Mouse (Mus musculus) embryonic facial prominence, embryonic 13.5 days (tissue): ENCODE results near the gene Setd1b. TPM values are rescaled to one million over a fixed set of nuclear protein-coding genes. Genes with fewer than 3 reads are reported as not detected.

Experiments
- ATAC-seq: fragments of 200-750 bp; cut with Nextera tagmentation; 2 replicates; pipeline ENCODE4 v1.8.0; 2017; ENCODE audit warnings: low read depth; ENCODE audit not compliant: insufficient number of reproducible peaks, insufficient read depth, low FRiP score, low TSS enrichment
- H3K27ac ChIP-seq: fragments of 300-500 bp; sonication (generic); 2 replicates; pipeline ENCODE4 v1.5.1; 2015; ENCODE audit warnings: moderate library complexity, mild to moderate bottlenecking, inconsistent platforms
- H3K27me3 ChIP-seq: fragments of 300-500 bp; sonication (generic); 2 replicates; pipeline ENCODE4 v1.6.1; 2015; ENCODE audit warnings: mild to moderate bottlenecking, inconsistent platforms
- H3K36me3 ChIP-seq: fragments of 300-500 bp; sonication (generic); 2 replicates; pipeline ENCODE4 v1.6.1; 2015; ENCODE audit warnings: mild to moderate bottlenecking, inconsistent platforms
- H3K4me1 ChIP-seq: fragments of 300-500 bp; sonication (generic); 2 replicates; pipeline ENCODE4 v1.6.1; 2015; ENCODE audit warnings: inconsistent platforms
- H3K4me2 ChIP-seq: fragments of 300-500 bp; sonication (generic); 2 replicates; pipeline ENCODE4 v1.6.1; 2015; ENCODE audit warnings: moderate library complexity, mild to moderate bottlenecking, inconsistent platforms
- H3K4me3 ChIP-seq: fragments of 300-500 bp; sonication (generic); 2 replicates; pipeline ENCODE4 v1.5.1; 2015; ENCODE audit warnings: mild to moderate bottlenecking, inconsistent platforms
- H3K9ac ChIP-seq: fragments of 300-500 bp; sonication (generic); 2 replicates; pipeline ENCODE4 v1.6.1; 2015; ENCODE audit warnings: mild to moderate bottlenecking, inconsistent platforms
- H3K9me3 ChIP-seq: fragments of 300-500 bp; sonication (generic); 2 replicates; pipeline ENCODE4 v1.6.1; 2016; ENCODE audit warnings: inconsistent platforms
- WGBS: fragments of 180-500 bp; shearing (Covaris S2); methylation state at CpG from one replicate; pipeline ENCODE4 v1.1.7; 2015; ENCODE audit warnings: mixed read lengths; 5-methylcytosine and 5-hydroxymethylcytosine counted together
- polyA plus RNA-seq: library from polyadenylated mRNA; unstranded; fragments of >200 nt; fragmentation: Nextera tagmentation; extraction: Ambion mirVana; gene quantifications from 2 replicates; pipeline ENCODE4 v1.2.1, GENCODE M21; 2015

The Setd1b gene
- polyA plus RNA-seq, 1 experiment from 2014 or later, result 13.0 TPM

- ATAC-seq, result no peak
- H3K4me2 ChIP-seq, result no peak overlapping the region
- 49% methylated on average over 7 of the region's 7 CpGs for WGBS
- H3K27me3 ChIP-seq, result no peaks in the 10 kb centered on the region
- H3K27ac ChIP-seq, result no peak overlapping the region
- H3K4me1 ChIP-seq, result peaks cover 13% of the 10 kb centered on the region
- no peak overlapping the region for H3K9ac ChIP-seq
- H3K36me3 ChIP-seq, result peaks cover 86% of the 10 kb centered on the region
- no peak overlapping the region for H3K4me3 ChIP-seq
- H3K9me3 ChIP-seq, result no peaks in the 10 kb centered on the region
Observed at GRCm38 (mm10) chr5:123155425-123155824, 13.4 kb downstream of the Setd1b start.

GRCm38 (mm10) chr5:123156763-123157162, 14.8 kb downstream of the Setd1b start:
- Histone ChIP-seq H3K4me3 (no peak overlapping the region), H3K4me2 (no peak overlapping the region), H3K36me3 (peaks cover 89% of the 10 kb centered on the region), H3K4me1 (no peaks in the 10 kb centered on the region), H3K9me3 (no peaks in the 10 kb centered on the region), H3K27ac (no peak overlapping the region), H3K9ac (0 out of 2 replicates have a peak overlapping the region, but pooled peaks have one; percentile 36), H3K27me3 (no peaks in the 10 kb centered on the region)
- ATAC-seq, result no peak
- WGBS, result 86% methylated on average over 12 of the region's 12 CpGs

GRCm38 (mm10) chr5:123157972-123158371, 16.0 kb downstream of the Setd1b start:
- WGBS, result 89% methylated on average over 4 of the region's 4 CpGs
- H3K36me3 ChIP-seq, result peaks cover 89% of the 10 kb centered on the region

GRCm38 (mm10) chr5:123159446-123159845, 17.5 kb downstream of the Setd1b start:
- Histone ChIP-seq H3K4me2 (no peak overlapping the region), H3K27me3 (no peaks in the 10 kb centered on the region), H3K4me1 (no peaks in the 10 kb centered on the region), H3K36me3 (peaks cover 89% of the 10 kb centered on the region), H3K4me3 (no peak overlapping the region), H3K9me3 (no peaks in the 10 kb centered on the region), H3K9ac (no peak overlapping the region), H3K27ac (no peak overlapping the region)
- WGBS, result 90% methylated on average over 4 of the region's 4 CpGs
- no peak for ATAC-seq

More at GRCm38 (mm10) chr5:123157972-123158371, 16.0 kb downstream of the Setd1b start:
- no peaks in the 10 kb centered on the region for H3K4me1 ChIP-seq
- no peak overlapping the region for H3K4me3 ChIP-seq
- no peak overlapping the region for H3K27ac ChIP-seq
- no peaks in the 10 kb centered on the region for H3K9me3 ChIP-seq
- H3K27me3 ChIP-seq, result no peaks in the 10 kb centered on the region
- no peak overlapping the region for H3K4me2 ChIP-seq
- no peak for ATAC-seq
- H3K9ac ChIP-seq, result no peak overlapping the region

DNA sequence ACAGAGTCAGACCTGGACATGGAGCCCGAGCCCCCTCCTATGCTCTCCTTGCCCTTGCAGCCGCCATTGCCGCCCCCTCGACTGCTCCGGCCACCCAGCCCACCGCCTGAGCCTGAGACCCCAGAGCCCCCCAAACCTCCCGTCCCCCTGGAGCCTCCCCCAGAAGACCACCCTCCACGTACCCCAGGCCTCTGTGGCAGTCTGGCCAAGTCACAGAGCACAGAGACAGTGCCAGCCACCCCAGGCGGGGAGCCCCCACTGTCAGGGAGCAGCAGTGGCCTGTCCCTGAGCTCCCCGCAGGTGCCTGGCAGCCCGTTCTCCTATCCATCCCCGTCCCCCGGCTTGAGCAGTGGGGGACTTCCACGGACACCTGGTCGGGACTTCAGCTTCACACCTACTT, 17.9 kb downstream of the Setd1b start:
- no peak overlapping the region for H3K4me3 ChIP-seq
- H3K27ac ChIP-seq, result no peak overlapping the region
- no peaks in the 10 kb centered on the region for H3K9me3 ChIP-seq
- H3K4me2 ChIP-seq, result no peak overlapping the region
- H3K36me3 ChIP-seq, result peaks cover 89% of the 10 kb centered on the region
- no peaks in the 10 kb centered on the region for H3K4me1 ChIP-seq
- H3K9ac ChIP-seq, result no peak overlapping the region
- no peak for ATAC-seq
- no peaks in the 10 kb centered on the region for H3K27me3 ChIP-seq
- WGBS, result 92% methylated on average over 15 of the region's 15 CpGs

GRCm38 (mm10) chr5:123160341-123160740, 18.3 kb downstream of the Setd1b start:
- WGBS, result 91% methylated on average over 15 of the region's 15 CpGs
- H3K4me3 ChIP-seq, result no peak overlapping the region
- H3K36me3 ChIP-seq, result peaks cover 87% of the 10 kb centered on the region

GRCm38 (mm10) chr5:123162942-123163341, 20.9 kb downstream of the Setd1b start:
- WGBS, result 81% methylated on average over 9 of the region's 9 CpGs
- H3K9ac ChIP-seq, result no peak overlapping the region
- no peaks in the 10 kb centered on the region for H3K27me3 ChIP-seq
- no peak overlapping the region for H3K4me2 ChIP-seq
- no peak for ATAC-seq
- H3K27ac ChIP-seq, result no peak overlapping the region
- no peak overlapping the region for H3K4me3 ChIP-seq
- H3K4me1 ChIP-seq, result 0 out of 2 replicates have a peak, but pooled peaks cover under 1% of the 10 kb centered on the region
- no peaks in the 10 kb centered on the region for H3K9me3 ChIP-seq
- peaks cover 88% of the 10 kb centered on the region for H3K36me3 ChIP-seq

More at GRCm38 (mm10) chr5:123160341-123160740, 18.3 kb downstream of the Setd1b start:
- H3K9ac ChIP-seq, result no peak overlapping the region
- ATAC-seq, result no peak
- no peak overlapping the region for H3K4me2 ChIP-seq
- H3K4me1 ChIP-seq, result no peaks in the 10 kb centered on the region
- H3K9me3 ChIP-seq, result no peaks in the 10 kb centered on the region
- no peaks in the 10 kb centered on the region for H3K27me3 ChIP-seq
- H3K27ac ChIP-seq, result no peak overlapping the region

DNA sequence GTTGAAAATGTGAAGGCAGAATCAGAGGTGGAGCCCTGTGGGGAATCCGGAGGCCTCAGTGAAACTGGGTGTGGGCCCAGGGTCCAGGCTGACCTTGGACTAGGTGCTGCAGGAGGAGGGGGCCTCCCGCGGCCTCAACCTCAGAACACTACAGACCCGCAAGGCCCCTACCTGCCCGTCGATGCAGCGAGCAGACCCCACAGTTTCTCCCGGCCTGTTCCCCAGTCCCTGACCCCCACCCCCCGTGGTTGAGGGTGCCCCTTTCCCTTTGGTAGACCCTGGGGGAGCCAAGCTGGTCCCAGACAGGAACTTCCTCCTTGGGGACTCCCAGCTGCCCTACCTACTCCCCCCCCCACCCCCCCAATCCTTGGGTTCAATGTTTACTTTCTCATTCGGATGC, 24.4 kb downstream of the Setd1b start:
- no peak overlapping the region for H3K4me3 ChIP-seq
- ATAC-seq, result no peak
- peaks cover 55% of the 10 kb centered on the region for H3K36me3 ChIP-seq
- H3K27me3 ChIP-seq, result no peaks in the 10 kb centered on the region
- no peak overlapping the region for H3K4me2 ChIP-seq
- H3K9me3 ChIP-seq, result no peaks in the 10 kb centered on the region
- H3K9ac ChIP-seq, result no peak overlapping the region
- 86% methylated on average over 10 of the region's 10 CpGs for WGBS
- H3K27ac ChIP-seq, result no peak overlapping the region
- H3K4me1 ChIP-seq, result peaks cover 20% of the 10 kb centered on the region

- H3K9me3 ChIP-seq, result no peaks in the 10 kb centered on the region
Observed at GRCm38 (mm10) chr5:123167591-123167990, 25.6 kb downstream of the Setd1b start.

GRCm38 (mm10) chr5:123169284-123169683, 27.3 kb downstream of the Setd1b start, which contains the start of gene Psmd9:
Gene Psmd9, plus strand, starts transcription at chr5:123169413.
- Histone ChIP-seq H3K27me3 (no peaks in the 10 kb centered on the region), H3K27ac (peak within 1 kb of the TSS; percentile 77), H3K9me3 (no peaks in the 10 kb centered on the region), H3K36me3 (peaks cover 26% of the 10 kb centered on the region), H3K9ac (no peak within 1 kb of the TSS), H3K4me3 (no peak within 1 kb of the TSS), H3K4me1 (peaks cover 31% of the 10 kb centered on the region), H3K4me2 (no peak within 1 kb of the TSS)
- 81% methylated on average over 5 of the region's 5 CpGs for WGBS
- ATAC-seq, result no peak

More at GRCm38 (mm10) chr5:123167591-123167990, 25.6 kb downstream of the Setd1b start:
- H3K4me1 ChIP-seq, result peaks cover 30% of the 10 kb centered on the region
- no peak overlapping the region for H3K4me3 ChIP-seq
- no peak overlapping the region for H3K4me2 ChIP-seq
- no peaks in the 10 kb centered on the region for H3K27me3 ChIP-seq
- ATAC-seq, result no peak
- 60% methylated on average over 5 of the region's 5 CpGs for WGBS
- H3K9ac ChIP-seq, result no peak overlapping the region
- H3K36me3 ChIP-seq, result peaks cover 43% of the 10 kb centered on the region
- no peak overlapping the region for H3K27ac ChIP-seq

GRCm38 (mm10) chr5:123170365-123170764, 28.4 kb downstream of the Setd1b start:
- Histone ChIP-seq H3K4me1 (peaks cover 31% of the 10 kb centered on the region), H3K4me3 (no peak overlapping the region), H3K27me3 (no peaks in the 10 kb centered on the region), H3K9ac (no peak overlapping the region), H3K4me2 (no peak overlapping the region), H3K36me3 (peaks cover 21% of the 10 kb centered on the region), H3K9me3 (no peaks in the 10 kb centered on the region), H3K27ac (peak overlapping the region; percentile 77)
- ATAC-seq, result no peak
- WGBS, result 38% methylated on average over 9 of the region's 9 CpGs

DNA sequence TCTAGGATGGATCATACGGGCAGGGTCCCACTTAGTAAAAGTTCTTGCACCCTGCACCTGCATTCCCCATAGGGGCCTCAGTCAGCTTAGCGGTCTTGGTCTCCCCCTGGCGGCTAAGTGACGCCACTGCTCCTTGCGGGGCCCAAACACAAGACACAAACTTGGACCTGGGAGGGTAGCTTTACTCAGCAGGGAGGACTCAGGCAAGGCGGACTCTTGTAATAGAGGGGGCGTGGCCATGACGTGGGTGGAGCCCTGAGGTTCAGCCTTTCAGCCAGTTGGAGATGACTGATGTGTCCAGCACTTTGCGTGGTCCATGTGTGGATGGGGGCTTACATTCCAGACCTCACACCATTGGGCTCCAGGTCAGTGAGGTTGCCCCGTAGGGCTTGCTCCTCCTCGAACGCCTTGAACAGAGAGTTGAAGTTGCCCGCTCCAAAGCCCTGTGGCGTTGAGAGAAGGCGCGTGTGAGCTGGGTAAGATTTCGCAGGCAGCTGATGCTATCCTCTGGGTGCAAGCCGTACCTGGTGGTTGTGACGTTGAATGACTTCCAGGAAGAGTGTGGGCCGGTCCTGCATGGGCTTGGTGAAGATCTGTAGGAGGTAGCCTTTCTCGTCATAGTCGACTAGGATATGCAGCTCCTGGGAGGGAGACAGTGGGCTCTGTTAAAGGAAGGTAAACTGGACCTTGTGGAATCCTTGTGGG, 29.8 kb downstream of the Setd1b start:
- Histone ChIP-seq H3K4me2 (peak overlapping the region; percentile 59), H3K27ac (peak overlapping the region; percentile 5; the same call in 1 of the 2 replicates), H3K9ac (peak overlapping the region; percentile 32; the same call in 1 of the 2 replicates), H3K27me3 (no peaks in the 10 kb centered on the region), H3K9me3 (no peaks in the 10 kb centered on the region), H3K4me3 (peak overlapping the region; percentile 35), H3K4me1 (peaks cover 31% of the 10 kb centered on the region), H3K36me3 (peaks cover 7% of the 10 kb centered on the region)
- peak; percentile 77 for ATAC-seq
- WGBS, result 7% methylated on average over 22 of the region's 22 CpGs
